Mouse (Mus musculus): ENCODE measurements around the gene Mien1. TPM values are rescaled to one million over a fixed set of nuclear protein-coding genes. Genes with fewer than 3 reads are reported as not detected.

The Mien1 gene
- polyA plus RNA-seq, 1 experiment from 2014 or later, result 83.8 TPM

DNA sequence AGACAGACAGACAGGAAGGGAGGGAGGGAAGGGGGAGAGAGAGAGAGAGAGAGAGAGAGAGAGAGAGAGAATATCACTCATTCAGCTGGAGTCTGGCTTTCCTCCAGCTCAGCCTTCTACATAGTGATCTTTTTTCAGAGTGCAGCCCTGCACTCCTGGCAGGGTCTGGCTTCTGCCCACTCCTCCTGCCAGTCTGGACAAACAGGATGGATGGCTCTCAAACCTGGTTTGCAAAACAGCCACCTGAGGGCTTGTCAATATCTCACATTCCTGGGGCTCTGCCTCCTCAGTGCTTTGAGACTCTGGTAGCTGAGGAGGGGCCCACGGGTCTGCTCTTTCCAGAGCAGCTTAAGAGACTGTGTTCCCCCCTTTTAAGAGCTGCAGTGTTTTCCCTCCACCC lies 6.4 kb upstream of the Mien1 start:
- TF ChIP-seq CTCF (IDR thresholded peaks at IDR 0.05; ENCODE audit: low read depth) (no peak), EP300 (IDR thresholded peaks at IDR 0.05; ENCODE audit: low read depth) (no peak)
- Histone ChIP-seq H3K27ac (ENCODE audit: low read depth) (peak overlapping the region; percentile 89), H3K27me3 (ENCODE audit: insufficient read depth, low read length) (peaks cover 16% of the 10 kb centered on the region; the same call in 1 of the 2 replicates), H3K9me3 (ENCODE audit: low read length) (no peaks in the 10 kb centered on the region), H3K9ac (replicated peaks) (peak overlapping the region; percentile 23; the same call in 1 of the 2 replicates), H3K4me2 (ENCODE audit: low read depth, low read length) (peak overlapping the region; percentile 42; the same call in 1 of the 2 replicates), H3K36me3 (replicated peaks; ENCODE audit: insufficient read depth, low read length) (no peaks in the 10 kb centered on the region), H3K4me1 (ENCODE audit: insufficient read depth) (no peaks in the 10 kb centered on the region), H3K4me3 (ENCODE audit: low read depth, low read length) (no peak overlapping the region)
- ATAC-seq (no peak), DNase-seq (no peak)
- 10% methylated on average over 1 of the region's 1 CpGs for WGBS (ENCODE audit: insufficient replicate concordance)

DNA sequence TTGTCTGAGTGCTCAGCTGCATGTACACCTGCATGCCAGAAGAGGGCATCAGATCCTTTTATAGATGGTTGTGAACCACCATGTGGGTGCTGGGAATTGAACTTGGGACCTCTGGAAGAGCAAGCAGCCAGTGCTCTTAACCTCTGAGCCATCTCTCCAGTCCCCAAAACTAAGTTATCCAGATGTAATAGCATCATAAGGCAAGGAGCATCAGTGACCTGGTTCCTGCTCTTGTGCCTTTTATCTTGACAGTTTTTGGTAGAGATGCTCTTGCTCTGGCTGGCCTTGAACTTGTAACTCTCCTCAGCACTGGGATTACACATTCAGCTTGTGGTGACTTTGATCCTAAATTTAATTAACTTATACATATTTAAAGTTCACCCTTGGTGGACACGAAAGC lies 4.9 kb upstream of the Mien1 start:
- Histone ChIP-seq H3K9me3 (ENCODE audit: low read length) (no peaks in the 10 kb centered on the region), H3K4me3 (ENCODE audit: low read depth, low read length) (no peak overlapping the region), H3K27ac (ENCODE audit: low read depth) (no peak overlapping the region), H3K27me3 (ENCODE audit: insufficient read depth, low read length) (peaks cover 16% of the 10 kb centered on the region; the same call in 1 of the 2 replicates), H3K36me3 (replicated peaks; ENCODE audit: insufficient read depth, low read length) (no peaks in the 10 kb centered on the region), H3K4me1 (ENCODE audit: insufficient read depth) (no peaks in the 10 kb centered on the region), H3K4me2 (ENCODE audit: low read depth, low read length) (no peak overlapping the region), H3K9ac (replicated peaks) (no peak overlapping the region)
- WGBS (ENCODE audit: insufficient replicate concordance), result 87% methylated on average over 1 of the region's 1 CpGs
- TF ChIP-seq CTCF (IDR thresholded peaks at IDR 0.05; ENCODE audit: low read depth) (no peak), EP300 (IDR thresholded peaks at IDR 0.05; ENCODE audit: low read depth) (no peak)
- ATAC-seq, result no peak
- no peak for DNase-seq

DNA sequence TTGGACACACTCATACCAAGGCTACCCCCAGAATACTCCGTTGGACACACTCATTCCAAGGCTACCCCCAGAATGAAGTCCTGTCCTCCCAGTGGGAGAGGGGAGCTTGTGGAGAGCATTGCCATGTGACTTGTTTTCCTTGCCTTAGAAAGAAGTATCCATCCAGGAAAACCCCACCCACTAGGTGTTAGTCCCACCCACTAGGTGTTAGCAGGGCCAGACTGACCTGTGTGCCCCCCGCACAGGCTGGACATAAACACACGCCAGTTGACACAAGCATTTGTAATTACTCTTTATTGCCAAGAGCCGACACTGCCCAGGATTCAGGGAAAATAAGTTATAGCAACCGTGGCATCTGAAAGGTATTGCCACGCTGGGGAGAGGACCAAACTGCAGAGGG lies 1.4 kb downstream of the Mien1 start:
- H3K4me2 ChIP-seq (ENCODE audit: low read depth, low read length), result peak overlapping the region; percentile 86
- H3K36me3 ChIP-seq (replicated peaks; ENCODE audit: insufficient read depth, low read length), result no peaks in the 10 kb centered on the region
- 86% methylated on average over 6 of the region's 6 CpGs for WGBS (ENCODE audit: insufficient replicate concordance)
- H3K4me3 ChIP-seq (ENCODE audit: low read depth, low read length), result no peak overlapping the region
- no peaks in the 10 kb centered on the region for H3K9me3 ChIP-seq (ENCODE audit: low read length)
- H3K4me1 ChIP-seq (ENCODE audit: insufficient read depth), result peaks cover 9% of the 10 kb centered on the region; the same call in 1 of the 2 replicates
- no peaks in the 10 kb centered on the region for H3K27me3 ChIP-seq (ENCODE audit: insufficient read depth, low read length)
- no peak overlapping the region for H3K27ac ChIP-seq (ENCODE audit: low read depth)
- ATAC-seq (no peak), DNase-seq (no peak)
- H3K9ac ChIP-seq (replicated peaks), result no peak overlapping the region
- TF ChIP-seq EP300 (IDR thresholded peaks at IDR 0.05; ENCODE audit: low read depth) (no peak), CTCF (IDR thresholded peaks at IDR 0.05; ENCODE audit: low read depth) (no peak)

DNA sequence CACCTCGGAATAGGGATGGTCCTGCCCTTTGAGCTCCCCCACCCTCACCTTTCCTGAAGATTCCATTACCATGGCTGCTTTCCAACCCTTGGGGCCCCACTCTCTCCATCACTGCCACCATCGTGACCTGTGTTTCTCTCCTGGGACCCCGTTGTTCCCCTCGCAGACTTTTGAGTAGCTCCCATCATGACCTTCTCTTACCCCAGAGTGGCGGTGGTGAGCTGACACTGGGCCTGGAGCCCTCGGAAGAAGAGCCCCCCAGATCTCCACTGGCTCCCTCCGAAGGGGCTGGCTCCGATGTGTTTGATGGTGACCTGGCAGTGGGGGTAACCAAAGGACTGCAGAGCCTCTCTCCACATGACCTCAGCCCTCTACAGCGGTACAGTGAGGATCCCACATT lies 3.1 kb downstream of the Mien1 start:
- Histone ChIP-seq H3K4me1 (ENCODE audit: insufficient read depth) (peaks cover 9% of the 10 kb centered on the region; the same call in 1 of the 2 replicates), H3K27ac (ENCODE audit: low read depth) (no peak overlapping the region), H3K4me3 (ENCODE audit: low read depth, low read length) (no peak overlapping the region), H3K36me3 (replicated peaks; ENCODE audit: insufficient read depth, low read length) (no peaks in the 10 kb centered on the region), H3K9me3 (ENCODE audit: low read length) (no peaks in the 10 kb centered on the region), H3K4me2 (ENCODE audit: low read depth, low read length) (no peak overlapping the region), H3K27me3 (ENCODE audit: insufficient read depth, low read length) (no peaks in the 10 kb centered on the region), H3K9ac (replicated peaks) (no peak overlapping the region)
- no peak for ATAC-seq
- TF ChIP-seq EP300 (IDR thresholded peaks at IDR 0.05; ENCODE audit: low read depth), result no peak
- TF ChIP-seq CTCF (IDR thresholded peaks at IDR 0.05; ENCODE audit: low read depth), result no peak
- WGBS (ENCODE audit: insufficient replicate concordance), result 85% methylated on average over 9 of the region's 9 CpGs
- no peak for DNase-seq

DNA sequence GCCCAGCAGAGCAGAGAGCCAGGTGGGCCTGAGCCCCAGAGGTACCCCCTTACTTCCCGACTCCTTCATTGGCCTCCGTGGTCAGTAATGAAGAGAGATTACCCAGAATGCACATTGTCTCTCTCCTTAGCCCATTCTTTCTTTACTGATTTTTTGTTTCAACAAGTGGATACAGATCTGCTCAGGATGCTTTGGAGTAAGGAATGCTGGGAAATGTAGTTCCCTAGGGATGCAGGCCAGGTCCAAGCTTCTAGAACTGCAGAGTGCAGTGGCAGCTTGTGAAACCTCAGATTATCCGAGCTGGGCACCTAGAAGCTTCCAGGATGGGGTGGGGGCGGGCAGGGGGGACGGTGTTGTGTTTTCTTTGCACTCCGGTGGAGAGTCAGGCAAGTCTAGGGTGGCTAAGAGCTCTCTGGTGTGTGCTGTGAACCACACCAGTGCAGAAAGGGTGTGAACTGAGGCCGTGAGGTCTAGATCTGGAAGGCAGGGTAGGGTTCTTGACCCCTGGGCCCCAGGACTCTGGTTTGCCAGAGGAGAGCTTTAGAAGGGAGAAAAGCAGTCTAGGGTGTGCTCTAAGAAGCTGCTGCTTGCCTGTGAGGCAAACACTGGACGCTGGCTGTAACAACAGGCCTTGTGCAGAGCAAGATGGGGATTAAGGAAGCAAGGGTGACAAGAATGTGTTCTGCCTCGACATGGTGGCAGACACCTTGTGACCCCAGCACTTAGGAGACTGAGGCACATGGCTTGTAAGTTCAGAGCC lies 6.9 kb downstream of the Mien1 start:
- Histone ChIP-seq H3K9ac (replicated peaks) (no peak overlapping the region), H3K27ac (ENCODE audit: low read depth) (no peak overlapping the region), H3K4me1 (ENCODE audit: insufficient read depth) (no peaks in the 10 kb centered on the region), H3K36me3 (replicated peaks; ENCODE audit: insufficient read depth, low read length) (no peaks in the 10 kb centered on the region), H3K27me3 (ENCODE audit: insufficient read depth, low read length) (no peaks in the 10 kb centered on the region), H3K4me3 (ENCODE audit: low read depth, low read length) (no peak overlapping the region), H3K4me2 (ENCODE audit: low read depth, low read length) (no peak overlapping the region), H3K9me3 (ENCODE audit: low read length) (no peaks in the 10 kb centered on the region)
- no peak for DNase-seq
- 63% methylated on average over 9 of the region's 9 CpGs for WGBS (ENCODE audit: insufficient replicate concordance)
- TF ChIP-seq EP300 (IDR thresholded peaks at IDR 0.05; ENCODE audit: low read depth) (no peak), CTCF (IDR thresholded peaks at IDR 0.05; ENCODE audit: low read depth) (no peak)
- ATAC-seq, result no peak

DNA sequence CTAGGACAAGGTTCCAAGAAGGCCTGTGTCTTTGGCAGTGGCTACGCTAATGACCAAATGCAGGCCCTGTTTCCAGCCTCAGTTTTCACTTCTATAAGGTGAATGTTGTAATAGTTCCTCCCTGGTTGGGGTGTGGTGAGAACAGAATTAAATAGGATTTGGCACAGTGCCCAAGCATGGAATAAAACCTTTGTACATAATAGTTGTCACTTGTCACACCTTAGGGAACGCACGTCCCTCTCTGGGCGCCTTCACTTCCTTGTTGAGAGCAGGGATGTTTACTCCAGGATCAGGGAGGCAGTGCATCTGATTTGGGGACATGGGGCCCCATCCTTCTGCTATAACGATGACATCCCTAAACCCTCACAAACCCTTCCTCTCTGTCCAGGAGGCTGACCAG lies 10.4 kb downstream of the Mien1 start:
- DNase-seq (no peak), ATAC-seq (no peak)
- no peak for TF ChIP-seq CTCF (IDR thresholded peaks at IDR 0.05; ENCODE audit: low read depth)
- TF ChIP-seq EP300 (IDR thresholded peaks at IDR 0.05; ENCODE audit: low read depth), result no peak
- no peak overlapping the region for H3K9ac ChIP-seq (replicated peaks)
- H3K4me3 ChIP-seq (ENCODE audit: low read depth, low read length), result no peak overlapping the region
- no peaks in the 10 kb centered on the region for H3K27me3 ChIP-seq (ENCODE audit: insufficient read depth, low read length)
- WGBS (ENCODE audit: insufficient replicate concordance), result 71% methylated on average over 5 of the region's 5 CpGs
- no peaks in the 10 kb centered on the region for H3K4me1 ChIP-seq (ENCODE audit: insufficient read depth)
- no peak overlapping the region for H3K27ac ChIP-seq (ENCODE audit: low read depth)
- no peaks in the 10 kb centered on the region for H3K36me3 ChIP-seq (replicated peaks; ENCODE audit: insufficient read depth, low read length)
- H3K4me2 ChIP-seq (ENCODE audit: low read depth, low read length), result no peak overlapping the region
- no peaks in the 10 kb centered on the region for H3K9me3 ChIP-seq (ENCODE audit: low read length)

All from liver, postnatal 0 days (tissue).